Mouse (Mus musculus) urinary bladder, adult 2 months (tissue): ENCODE measurements at regions not wholly inside any gene's neighbourhood (a gene's known extent, or its start where the extent isn't known, plus 50 kb on each side); places are given as distances from the start of the nearest gene placed in this dataset.
"Not testable (repeated sequence)": the region's sequence is repeated elsewhere in the genome, so short reads cannot be mapped to it uniquely, and the experiment has no call there.

Experiments
- DNase-seq: peaks from one replicate; pipeline ENCODE4 v3.0.0; 2022; ENCODE audit warnings: low spot score

DNA sequence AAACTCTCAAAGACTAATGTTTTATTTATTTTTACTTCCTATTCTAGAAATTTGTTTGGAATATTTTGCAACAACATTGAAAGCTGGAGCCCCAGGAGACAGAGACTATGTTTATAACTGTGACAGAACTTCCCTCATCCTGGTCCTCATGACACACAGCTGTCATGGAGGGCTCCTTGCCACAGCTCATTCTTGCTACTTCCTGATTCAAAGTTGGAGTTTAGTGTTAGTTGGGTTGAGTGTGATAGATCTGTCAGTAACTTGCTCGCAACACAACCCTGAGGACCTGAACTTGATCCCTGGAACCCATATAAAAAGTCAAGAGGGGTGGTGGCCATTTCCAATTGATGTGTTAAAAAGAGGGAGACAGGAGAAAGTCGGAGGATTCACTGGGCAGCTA, 328.3 kb upstream of the Nox3 start:
- DNase-seq = no peak

GRCm38 (mm10) chr17:4029202-4029601, 333.1 kb upstream of the Nox3 start:
- no peak for DNase-seq

DNA sequence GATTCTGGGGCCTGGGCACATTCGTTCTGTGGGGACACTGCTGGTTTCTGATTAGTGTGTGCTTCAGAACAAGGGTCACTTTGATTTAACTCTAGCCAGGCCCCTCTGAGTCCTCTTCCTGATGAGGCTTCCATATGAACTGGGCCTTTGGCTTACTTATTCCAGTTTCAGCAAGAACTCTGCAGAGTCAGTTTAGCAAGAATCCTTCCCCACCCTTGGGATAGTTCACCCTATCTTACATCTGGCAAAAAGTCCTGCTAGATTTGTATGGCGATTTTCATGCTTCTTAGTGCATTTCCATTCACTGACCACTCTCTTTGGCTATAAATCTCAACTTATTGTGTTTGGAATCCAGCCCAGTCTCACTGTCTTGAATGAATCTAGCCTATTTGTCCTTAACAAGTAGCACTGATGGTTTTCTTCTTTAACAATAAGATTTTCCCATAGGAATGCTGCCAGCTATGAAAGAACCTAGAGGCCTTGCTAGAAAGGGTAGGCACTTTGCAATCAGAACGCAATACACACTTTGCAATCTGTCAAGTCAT, 338.8 kb upstream of the Nox3 start:
- DNase-seq = no peak

- DNase-seq = no peak
Observed at GRCm38 (mm10) chr17:4040104-4040664, 344.1 kb upstream of the Nox3 start.

DNA sequence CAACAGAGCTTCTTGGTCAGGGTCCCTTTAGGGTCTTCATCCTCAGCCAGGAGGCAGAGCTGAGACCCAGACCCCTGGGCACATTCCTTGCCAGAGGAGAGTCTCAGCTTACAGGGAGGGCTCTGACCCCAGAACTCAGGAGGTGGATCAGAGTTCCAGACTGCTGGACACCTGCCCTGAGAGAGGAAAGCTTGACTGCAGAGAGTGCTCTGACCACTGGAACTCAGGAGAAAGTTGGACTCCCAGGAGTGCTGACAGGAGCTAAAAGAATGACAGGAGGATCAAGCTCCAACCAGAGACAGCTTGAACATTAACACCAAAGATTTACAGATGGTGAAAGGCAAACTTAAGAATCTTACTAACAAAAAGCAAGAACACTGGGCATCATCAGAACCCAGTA, 364.1 kb upstream of the Nox3 start:
- not testable (repeated sequence) for DNase-seq

- DNase-seq = no peak
Observed at GRCm38 (mm10) chr17:4073381-4073780, 377.3 kb upstream of the Nox3 start.

DNA sequence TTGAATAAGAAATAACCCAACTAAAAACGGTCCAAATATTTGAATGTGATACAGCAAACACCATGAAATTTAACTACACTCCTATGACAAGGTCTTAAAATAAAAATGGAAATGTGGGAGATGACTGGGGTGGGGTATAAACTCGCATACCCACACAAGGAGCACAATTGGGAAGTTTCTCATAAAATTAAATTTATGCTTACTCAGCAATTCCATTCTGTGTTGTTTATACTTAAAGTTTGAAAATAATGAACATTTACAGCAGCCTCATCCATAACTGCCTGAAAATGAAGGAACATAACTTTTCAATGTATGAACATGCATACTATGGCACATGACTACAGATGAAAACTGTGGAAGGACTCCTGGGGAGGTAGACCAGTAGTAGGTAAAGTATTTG, 384.5 kb upstream of the Nox3 start:
- DNase-seq = no peak

DNA sequence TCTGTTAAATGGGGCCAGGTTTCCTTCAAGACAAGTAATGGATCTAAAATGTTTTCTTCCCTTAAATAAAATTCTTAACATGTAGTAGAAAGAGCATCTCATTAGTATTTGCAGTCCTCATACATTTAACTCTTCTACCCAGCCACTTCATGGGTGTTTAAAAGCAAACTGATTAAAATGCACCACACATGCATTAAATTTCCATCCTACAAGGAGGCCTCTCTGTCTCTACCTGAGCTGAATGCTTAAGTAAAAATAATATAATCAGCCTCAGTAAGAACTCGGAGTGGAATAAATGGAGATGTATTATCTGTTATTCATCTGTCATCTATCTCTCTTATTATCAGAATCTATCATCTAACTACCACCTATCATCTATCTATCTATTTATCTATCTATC, 398.6 kb upstream of the Nox3 start:
- DNase-seq = no peak

GRCm38 (mm10) chr17:4103321-4103720, 407.3 kb upstream of the Nox3 start:
- DNase-seq = no peak

- DNase-seq = no peak
Observed at GRCm38 (mm10) chr17:4109263-4109662, 413.2 kb upstream of the Nox3 start.

DNA sequence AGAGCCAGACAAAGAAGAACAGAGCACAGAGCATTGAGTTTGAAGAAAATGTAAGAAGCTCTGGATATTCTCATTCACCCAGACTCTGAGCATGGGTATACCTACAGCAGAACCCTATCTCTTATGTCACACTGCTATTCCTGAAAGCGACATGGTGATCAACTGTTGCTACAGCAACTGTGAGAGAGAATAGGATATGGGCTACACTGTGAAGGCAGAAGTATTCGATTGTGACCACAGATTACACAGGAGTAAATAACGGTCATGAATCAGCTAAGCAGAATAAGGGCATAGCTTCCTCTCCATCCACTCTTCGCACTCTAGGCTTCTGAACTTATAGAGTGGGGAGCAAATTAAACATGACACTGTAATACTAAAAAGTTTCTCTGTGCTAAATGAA, 417.0 kb upstream of the Nox3 start:
- no peak for DNase-seq

DNA sequence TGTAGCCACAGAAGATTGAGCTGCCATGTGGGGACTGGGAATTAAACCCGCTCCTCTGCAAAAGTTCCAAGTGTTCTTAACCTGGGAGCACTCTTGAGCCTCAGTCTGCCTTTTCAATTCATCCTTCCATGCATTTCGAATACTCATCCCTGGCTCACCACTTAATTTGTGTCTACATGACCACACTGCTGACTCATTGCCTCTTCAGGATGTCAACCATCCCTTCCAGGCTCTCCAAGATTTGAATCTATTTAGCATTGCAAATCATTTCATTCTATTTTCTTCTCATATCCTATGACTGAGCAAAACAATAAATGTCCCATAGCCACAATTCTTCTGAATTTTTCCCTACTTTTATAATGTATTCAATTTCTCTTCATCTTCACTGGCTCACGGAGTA, 420.4 kb upstream of the Nox3 start:
- DNase-seq = no peak

DNA sequence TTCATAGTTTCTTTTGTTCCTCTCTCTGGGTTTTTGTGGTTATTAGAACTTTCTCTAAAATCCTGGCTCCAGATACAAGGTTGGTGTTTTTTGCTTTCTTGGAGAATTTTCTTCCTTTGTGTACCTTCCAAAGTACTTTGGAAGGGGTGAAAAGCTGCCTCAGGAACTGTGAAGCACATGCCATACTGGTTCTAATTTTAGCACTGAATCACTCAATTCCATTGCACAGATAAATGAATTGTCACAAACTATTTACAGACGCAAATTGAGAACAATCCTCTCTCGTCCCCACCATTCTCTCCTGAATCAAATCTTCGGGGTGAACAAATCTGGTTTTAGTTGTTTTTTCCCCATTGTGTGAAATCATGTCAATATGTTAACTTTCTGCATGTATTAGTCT, 437.6 kb upstream of the Nox3 start:
- no peak for DNase-seq

- no peak for DNase-seq
Observed at GRCm38 (mm10) chr17:4163502-4163901, 467.4 kb upstream of the Nox3 start.

- DNase-seq = no peak
Observed at GRCm38 (mm10) chr17:4173951-4174361, 477.9 kb upstream of the Nox3 start.

GRCm38 (mm10) chr17:4175006-4175405, 478.9 kb upstream of the Nox3 start:
- no peak for DNase-seq

DNA sequence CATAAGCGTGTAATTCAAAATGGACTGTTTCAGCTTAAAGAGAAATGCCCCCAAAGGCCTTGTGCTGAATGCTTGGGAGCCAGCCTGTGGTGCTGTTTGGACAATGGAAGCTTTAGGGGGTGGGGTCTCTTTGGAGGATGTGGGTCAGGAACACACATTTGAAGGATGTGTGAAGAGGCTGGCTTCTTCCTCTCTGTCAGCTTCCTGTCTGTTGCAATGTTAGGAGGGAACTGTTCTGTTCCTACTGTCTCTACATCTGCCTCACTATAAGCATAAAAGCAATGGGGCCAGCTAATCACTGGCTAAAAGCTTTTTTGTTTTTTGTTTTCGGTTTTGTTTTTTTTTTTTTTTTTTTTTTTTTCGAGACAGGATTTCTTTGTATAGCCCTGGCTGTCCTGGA, 480.5 kb upstream of the Nox3 start:
- no peak for DNase-seq

- DNase-seq = no peak
Observed at GRCm38 (mm10) chr17:4177485-4178150, 481.6 kb upstream of the Nox3 start.

GRCm38 (mm10) chr17:4179271-4179670, 483.2 kb upstream of the Nox3 start:
- no peak for DNase-seq

DNA sequence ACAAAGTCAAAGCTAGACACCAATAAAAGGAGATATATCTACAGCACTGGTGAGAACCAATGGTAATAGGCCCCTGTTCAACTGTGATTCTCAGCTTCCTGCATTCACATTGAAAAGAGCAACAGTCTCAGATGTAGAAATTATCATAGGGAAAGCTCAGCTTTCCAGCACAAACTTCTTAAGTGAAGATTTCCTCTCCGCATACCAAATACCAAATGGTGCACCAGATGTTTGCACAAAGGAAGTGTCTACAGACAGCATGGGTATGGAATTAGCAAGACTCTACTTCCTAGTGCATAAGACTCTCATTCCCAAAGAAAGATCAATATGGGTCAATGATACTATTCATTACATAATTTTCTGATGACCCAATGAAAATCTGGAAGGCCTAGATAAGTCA, 486.0 kb upstream of the Nox3 start:
- DNase-seq = no peak

GRCm38 (mm10) chr17:4186802-4187201, 490.7 kb upstream of the Nox3 start:
- no peak for DNase-seq

DNA sequence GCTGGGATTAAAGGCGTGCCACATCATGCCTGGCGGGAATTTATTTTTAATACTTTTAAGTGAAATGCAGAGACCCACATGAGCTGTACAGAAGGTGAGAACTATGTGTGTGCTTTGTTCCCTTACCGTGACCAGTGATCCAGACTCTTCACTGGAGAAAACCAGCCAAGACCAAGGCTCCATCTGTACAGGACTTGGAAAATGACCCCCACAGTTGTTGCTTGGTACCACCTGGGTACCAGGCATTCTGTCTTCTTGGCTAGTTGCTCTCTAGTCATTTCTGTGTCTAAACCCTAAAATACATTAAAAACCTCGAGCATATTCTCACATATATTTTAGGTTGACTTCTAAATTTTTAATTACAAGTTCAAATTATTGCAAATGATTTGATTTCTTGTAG, 491.5 kb upstream of the Nox3 start:
- DNase-seq = no peak

- no peak for DNase-seq
Observed at GRCm38 (mm10) chr17:4196793-4197448, 500.9 kb upstream of the Nox3 start.
